Mouse (Mus musculus): ENCODE measurements around the gene Grin2a. TPM values are rescaled to one million over a fixed set of nuclear protein-coding genes. Genes with fewer than 3 reads are reported as not detected.

Gene Grin2a
- polyA plus RNA-seq (2014; fragmentation: Nextera tagmentation; extraction: Ambion mirVana) = 1.0 and 1.1 TPM in 2 replicates

GRCm38 (mm10) chr16:9994951-9995813 lies at the start of gene Grin2a:
Gene Grin2a, minus strand, starts transcription at chr16:9995560.
- Histone ChIP-seq H3K36me3 (ENCODE audit: control insufficient read depth, insufficient read depth, low read length) (no peaks in the 10 kb centered on the region), H3K9me3 (ENCODE audit: control insufficient read depth, low read length) (no peaks in the 10 kb centered on the region), H3K9ac (ENCODE audit: low read length) (peak within 1 kb of the TSS; percentile 45), H3K4me1 (ENCODE audit: control insufficient read depth, insufficient read depth, low read length) (peaks cover 26% of the 10 kb centered on the region), H3K4me2 (ENCODE audit: low read depth) (peak within 1 kb of the TSS; percentile 70), H3K4me3 (ENCODE audit: low read depth, low read length) (peak within 1 kb of the TSS; percentile 42), H3K27ac (ENCODE audit: low read depth, low read length) (no peak within 1 kb of the TSS), H3K27me3 (ENCODE audit: control insufficient read depth, insufficient read depth, low read length) (peaks cover 44% of the 10 kb centered on the region)
- DNase-seq (ENCODE audit: low spot score) (peak; percentile 62), ATAC-seq (ENCODE audit: insufficient read depth, low FRiP score, low TSS enrichment) (0 out of 2 replicates have a peak, but pooled peaks have one; percentile 7)
- under 1% methylated on average over 69 of the region's 69 CpGs for whole genome bisulfite sequencing

GRCm38 (mm10) chr16:10035582-10036215 lies 40.3 kb upstream of the Grin2a start:
- no peak overlapping the region for H3K9ac ChIP-seq (ENCODE audit: low read length)

GRCm38 (mm10) chr16:10033416-10033979 lies 38.1 kb upstream of the Grin2a start:
- no peaks in the 10 kb centered on the region for H3K27me3 ChIP-seq (ENCODE audit: control insufficient read depth, insufficient read depth, low read length)
- H3K36me3 ChIP-seq (ENCODE audit: control insufficient read depth, insufficient read depth, low read length) = no peaks in the 10 kb centered on the region
- ATAC-seq (ENCODE audit: insufficient read depth, low FRiP score, low TSS enrichment) = no peak
- WGBS = 83% methylated on average over 4 of the region's 4 CpGs
- no peaks in the 10 kb centered on the region for H3K4me1 ChIP-seq (ENCODE audit: control insufficient read depth, insufficient read depth, low read length)
- H3K4me2 ChIP-seq (ENCODE audit: low read depth) = no peak overlapping the region
- no peak overlapping the region for H3K27ac ChIP-seq (ENCODE audit: low read depth, low read length)
- no peak overlapping the region for H3K9ac ChIP-seq (ENCODE audit: low read length)
- H3K9me3 ChIP-seq (ENCODE audit: control insufficient read depth, low read length) = no peaks in the 10 kb centered on the region
- no peak overlapping the region for H3K4me3 ChIP-seq (ENCODE audit: low read depth, low read length)
- DNase-seq (ENCODE audit: low spot score) = no peak

More at GRCm38 (mm10) chr16:10035582-10036215, 40.3 kb upstream of the Grin2a start:
- DNase-seq (ENCODE audit: low spot score) (no peak), ATAC-seq (ENCODE audit: insufficient read depth, low FRiP score, low TSS enrichment) (no peak)
- 84% methylated on average over 7 of the region's 7 CpGs for WGBS
- no peaks in the 10 kb centered on the region for H3K27me3 ChIP-seq (ENCODE audit: control insufficient read depth, insufficient read depth, low read length)
- H3K4me3 ChIP-seq (ENCODE audit: low read depth, low read length) = no peak overlapping the region
- no peak overlapping the region for H3K4me2 ChIP-seq (ENCODE audit: low read depth)
- no peaks in the 10 kb centered on the region for H3K9me3 ChIP-seq (ENCODE audit: control insufficient read depth, low read length)
- no peaks in the 10 kb centered on the region for H3K4me1 ChIP-seq (ENCODE audit: control insufficient read depth, insufficient read depth, low read length)
- no peaks in the 10 kb centered on the region for H3K36me3 ChIP-seq (ENCODE audit: control insufficient read depth, insufficient read depth, low read length)
- no peak overlapping the region for H3K27ac ChIP-seq (ENCODE audit: low read depth, low read length)

GRCm38 (mm10) chr16:10031891-10032290 lies 36.5 kb upstream of the Grin2a start:
- ATAC-seq (ENCODE audit: insufficient read depth, low FRiP score, low TSS enrichment) (no peak), DNase-seq (ENCODE audit: low spot score) (no peak)
- Histone ChIP-seq H3K4me2 (ENCODE audit: low read depth) (no peak overlapping the region), H3K4me1 (ENCODE audit: control insufficient read depth, insufficient read depth, low read length) (no peaks in the 10 kb centered on the region), H3K27ac (ENCODE audit: low read depth, low read length) (no peak overlapping the region), H3K4me3 (ENCODE audit: low read depth, low read length) (no peak overlapping the region), H3K9ac (ENCODE audit: low read length) (no peak overlapping the region), H3K36me3 (ENCODE audit: control insufficient read depth, insufficient read depth, low read length) (no peaks in the 10 kb centered on the region), H3K27me3 (ENCODE audit: control insufficient read depth, insufficient read depth, low read length) (no peaks in the 10 kb centered on the region), H3K9me3 (ENCODE audit: control insufficient read depth, low read length) (no peaks in the 10 kb centered on the region)

- 79% methylated on average over 6 of the region's 6 CpGs for WGBS
- Histone ChIP-seq H3K9me3 (ENCODE audit: control insufficient read depth, low read length) (no peaks in the 10 kb centered on the region), H3K4me3 (ENCODE audit: low read depth, low read length) (no peak overlapping the region), H3K4me1 (ENCODE audit: control insufficient read depth, insufficient read depth, low read length) (no peaks in the 10 kb centered on the region), H3K27ac (ENCODE audit: low read depth, low read length) (no peak overlapping the region), H3K9ac (ENCODE audit: low read length) (no peak overlapping the region), H3K4me2 (ENCODE audit: low read depth) (no peak overlapping the region), H3K36me3 (ENCODE audit: control insufficient read depth, insufficient read depth, low read length) (no peaks in the 10 kb centered on the region), H3K27me3 (ENCODE audit: control insufficient read depth, insufficient read depth, low read length) (no peaks in the 10 kb centered on the region)
- ATAC-seq (ENCODE audit: insufficient read depth, low FRiP score, low TSS enrichment) (no peak), DNase-seq (ENCODE audit: low spot score) (no peak)
Observed at GRCm38 (mm10) chr16:10026741-10027140, 31.4 kb upstream of the Grin2a start.

DNA sequence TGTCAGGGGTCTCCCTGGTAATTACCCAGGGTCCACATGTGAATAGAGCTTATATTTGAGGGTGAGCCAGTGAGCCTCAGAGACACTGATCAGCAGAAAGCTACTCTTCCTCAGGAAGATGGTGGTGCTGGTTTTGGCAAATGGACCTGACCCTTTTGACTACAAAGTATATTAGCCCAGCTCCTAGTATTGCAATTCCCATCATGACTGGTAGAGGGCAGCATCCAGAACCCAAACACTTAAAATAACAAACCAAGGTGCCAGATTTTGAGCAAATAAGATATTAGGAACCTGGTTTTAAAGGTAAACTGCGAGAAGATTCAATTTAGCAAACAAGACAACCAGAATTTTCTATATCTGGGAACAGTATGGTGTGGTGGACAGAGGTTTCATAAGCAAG lies 14.4 kb upstream of the Grin2a start:
- H3K36me3 ChIP-seq (ENCODE audit: control insufficient read depth, insufficient read depth, low read length) = no peaks in the 10 kb centered on the region
- H3K4me3 ChIP-seq (ENCODE audit: low read depth, low read length) = no peak overlapping the region
- ATAC-seq (ENCODE audit: insufficient read depth, low FRiP score, low TSS enrichment) (no peak), DNase-seq (ENCODE audit: low spot score) (no peak)
- WGBS = 56% methylated on average over 1 of the region's 1 CpGs
- no peaks in the 10 kb centered on the region for H3K4me1 ChIP-seq (ENCODE audit: control insufficient read depth, insufficient read depth, low read length)
- no peak overlapping the region for H3K9ac ChIP-seq (ENCODE audit: low read length)
- H3K27me3 ChIP-seq (ENCODE audit: control insufficient read depth, insufficient read depth, low read length) = no peaks in the 10 kb centered on the region
- no peak overlapping the region for H3K4me2 ChIP-seq (ENCODE audit: low read depth)
- no peaks in the 10 kb centered on the region for H3K9me3 ChIP-seq (ENCODE audit: control insufficient read depth, low read length)
- no peak overlapping the region for H3K27ac ChIP-seq (ENCODE audit: low read depth, low read length)

DNA sequence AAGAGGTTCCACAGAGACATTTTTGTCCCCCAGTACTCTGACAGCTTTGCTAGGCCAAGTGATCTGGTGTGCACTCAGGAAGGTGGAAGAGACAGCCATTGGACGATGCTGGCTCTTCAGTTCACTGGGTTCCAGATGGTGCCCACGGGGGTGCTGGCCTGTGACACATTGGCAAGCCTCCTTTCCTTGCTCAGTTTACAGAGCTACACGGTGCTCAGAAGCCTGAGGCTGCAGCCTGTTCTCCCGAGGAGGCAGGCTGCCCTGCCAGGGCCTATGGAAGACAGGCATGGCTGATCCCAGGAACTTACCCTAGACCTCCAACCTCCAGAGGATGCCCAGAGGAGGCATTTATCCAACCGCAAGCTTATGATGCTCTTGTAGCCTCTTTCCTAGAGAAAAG lies 10.2 kb upstream of the Grin2a start:
- Histone ChIP-seq H3K4me3 (ENCODE audit: low read depth, low read length) (no peak overlapping the region), H3K4me1 (ENCODE audit: control insufficient read depth, insufficient read depth, low read length) (no peaks in the 10 kb centered on the region), H3K9me3 (ENCODE audit: control insufficient read depth, low read length) (no peaks in the 10 kb centered on the region), H3K9ac (ENCODE audit: low read length) (no peak overlapping the region), H3K27me3 (ENCODE audit: control insufficient read depth, insufficient read depth, low read length) (no peaks in the 10 kb centered on the region), H3K36me3 (ENCODE audit: control insufficient read depth, insufficient read depth, low read length) (no peaks in the 10 kb centered on the region), H3K27ac (ENCODE audit: low read depth, low read length) (no peak overlapping the region), H3K4me2 (ENCODE audit: low read depth) (no peak overlapping the region)
- 82% methylated on average over 5 of the region's 5 CpGs for WGBS
- ATAC-seq (ENCODE audit: insufficient read depth, low FRiP score, low TSS enrichment) (no peak), DNase-seq (ENCODE audit: low spot score) (no peak)

DNA sequence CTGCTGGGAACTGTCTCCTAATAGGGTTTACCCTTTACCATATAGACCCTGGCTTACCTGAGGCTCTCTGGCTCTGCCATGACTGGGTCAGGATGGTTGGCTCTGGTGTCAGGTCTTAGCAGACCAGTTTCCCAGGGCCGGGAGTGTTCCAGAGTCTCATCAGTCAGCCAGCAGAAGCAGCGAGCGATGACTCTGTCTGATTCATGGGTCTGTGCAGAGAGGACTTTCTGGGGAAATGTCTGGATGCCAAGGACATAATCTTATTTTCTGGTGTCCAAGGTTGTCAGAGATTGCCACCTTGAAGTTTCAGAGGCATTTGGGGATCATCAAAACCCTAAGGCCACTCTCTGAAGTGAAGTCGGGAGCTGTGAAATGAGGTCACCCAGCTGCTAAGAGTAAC lies 8.7 kb upstream of the Grin2a start:
- ATAC-seq (ENCODE audit: insufficient read depth, low FRiP score, low TSS enrichment) = no peak
- Histone ChIP-seq H3K4me3 (ENCODE audit: low read depth, low read length) (no peak overlapping the region), H3K4me1 (ENCODE audit: control insufficient read depth, insufficient read depth, low read length) (no peaks in the 10 kb centered on the region), H3K9me3 (ENCODE audit: control insufficient read depth, low read length) (no peaks in the 10 kb centered on the region), H3K4me2 (ENCODE audit: low read depth) (no peak overlapping the region), H3K36me3 (ENCODE audit: control insufficient read depth, insufficient read depth, low read length) (no peaks in the 10 kb centered on the region), H3K27me3 (ENCODE audit: control insufficient read depth, insufficient read depth, low read length) (no peaks in the 10 kb centered on the region), H3K9ac (ENCODE audit: low read length) (no peak overlapping the region), H3K27ac (ENCODE audit: low read depth, low read length) (no peak overlapping the region)
- 88% methylated on average over 4 of the region's 4 CpGs for WGBS
- DNase-seq (ENCODE audit: low spot score) = no peak
